Mouse (Mus musculus): Measurements from ENCODE around the gene Galnt17. TPM values are rescaled to one million over a fixed set of nuclear protein-coding genes. Genes with fewer than 3 reads are reported as not detected.

The Galnt17 gene
- polyA plus RNA-seq, 1 experiment from 2014 or later, result 1.1 TPM

DNA sequence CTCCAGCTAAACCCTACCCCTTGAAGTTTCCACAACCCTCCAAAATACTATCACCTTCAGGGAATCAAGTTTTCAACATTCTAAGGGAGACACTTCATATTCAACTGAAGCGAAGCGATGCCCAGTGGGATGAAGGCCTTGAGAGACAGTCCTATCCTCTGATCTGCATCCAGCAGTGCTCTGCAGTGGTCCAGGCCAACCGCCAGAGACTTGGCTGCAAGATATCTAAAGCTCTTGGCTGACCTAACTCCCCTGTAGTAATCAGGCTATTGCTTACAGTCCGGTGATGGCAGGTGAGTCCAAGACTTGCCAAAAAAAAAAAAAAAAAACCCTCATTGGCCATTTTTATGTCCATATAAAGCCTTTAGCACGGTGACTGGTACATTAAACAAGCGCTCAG is 21.2 kb downstream of the Galnt17 start:
- no peaks in the 10 kb centered on the region for H3K9me3 ChIP-seq
- no peaks in the 10 kb centered on the region for H3K4me1 ChIP-seq
- no peak overlapping the region for H3K9ac ChIP-seq
- H3K27ac ChIP-seq, result no peak overlapping the region
- H3K36me3 ChIP-seq, result no peaks in the 10 kb centered on the region
- H3K4me2 ChIP-seq, result no peak overlapping the region
- 81% methylated on average over 6 of the region's 6 CpGs for WGBS
- H3K4me3 ChIP-seq, result no peak overlapping the region
- ATAC-seq (ENCODE audit: borderline replicate concordance, extremely low read depth, low FRiP score, low TSS enrichment), result no peak
- no peaks in the 10 kb centered on the region for H3K27me3 ChIP-seq

DNA sequence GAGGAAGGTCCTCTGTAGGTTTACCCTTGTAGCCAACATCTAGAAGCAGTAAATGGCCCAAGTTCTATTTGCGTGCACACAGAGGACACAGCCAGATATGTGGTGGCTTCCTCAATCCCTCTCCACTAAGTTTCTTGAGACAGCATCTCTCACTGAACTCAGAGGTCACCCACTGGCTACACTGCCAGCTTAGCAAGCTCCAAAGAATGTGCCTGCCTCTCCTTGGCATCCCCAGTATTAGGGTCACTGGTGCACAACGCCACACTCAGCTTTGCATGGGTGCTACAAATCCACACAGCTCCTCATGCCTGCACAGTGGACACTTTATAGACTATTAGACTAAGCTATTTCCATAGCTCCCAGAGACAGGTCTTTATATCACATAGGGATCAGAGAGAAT is 21.6 kb downstream of the Galnt17 start:
- no peaks in the 10 kb centered on the region for H3K36me3 ChIP-seq
- no peak for ATAC-seq (ENCODE audit: borderline replicate concordance, extremely low read depth, low FRiP score, low TSS enrichment)
- no peaks in the 10 kb centered on the region for H3K27me3 ChIP-seq
- H3K27ac ChIP-seq, result no peak overlapping the region
- H3K4me2 ChIP-seq, result no peak overlapping the region
- H3K4me3 ChIP-seq, result no peak overlapping the region
- no peak overlapping the region for H3K9ac ChIP-seq
- no peaks in the 10 kb centered on the region for H3K9me3 ChIP-seq
- H3K4me1 ChIP-seq, result no peaks in the 10 kb centered on the region
- 89% methylated on average over 2 of the region's 2 CpGs for WGBS

DNA sequence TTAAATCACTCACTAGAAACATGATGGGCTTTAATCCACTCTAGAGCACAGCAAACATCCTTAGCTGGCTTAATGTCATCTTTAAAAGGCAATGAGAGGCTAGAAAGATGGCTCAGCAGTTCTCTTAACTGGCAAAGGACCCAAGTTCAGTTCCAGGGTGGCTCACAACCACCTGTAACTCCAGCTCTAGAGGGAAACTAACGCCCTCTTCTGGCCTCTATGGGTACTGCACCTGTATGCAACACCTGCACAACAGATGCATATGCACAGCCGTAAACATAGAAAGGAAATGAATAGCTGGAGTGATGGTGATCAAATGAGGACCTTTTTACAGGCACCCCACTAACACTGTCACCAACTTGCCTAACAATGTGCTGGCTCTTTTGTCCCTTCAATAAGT is 27.9 kb downstream of the Galnt17 start:
- no peaks in the 10 kb centered on the region for H3K36me3 ChIP-seq
- 47% methylated on average over 2 of the region's 2 CpGs for WGBS

DNA sequence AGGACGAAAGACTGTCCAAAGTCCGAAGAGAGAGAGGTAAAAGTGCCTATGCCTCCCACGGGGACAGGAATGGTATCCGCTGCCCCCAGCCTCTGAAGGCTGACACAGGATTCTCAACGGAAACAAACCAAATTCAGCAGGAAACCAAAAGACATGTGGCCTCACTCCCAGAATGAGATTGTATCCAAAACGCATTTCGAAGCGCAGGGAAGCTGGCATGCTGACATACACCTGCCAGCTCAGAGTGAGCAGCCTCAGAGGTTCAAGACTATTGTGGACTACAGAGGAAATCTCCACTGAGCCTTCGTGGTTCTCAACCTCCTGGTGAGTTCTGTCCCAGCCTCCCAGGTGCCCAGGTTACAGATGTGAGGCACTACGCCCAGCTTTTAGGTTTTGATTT is 29.0 kb downstream of the Galnt17 start:
- no peak for ATAC-seq (ENCODE audit: borderline replicate concordance, extremely low read depth, low FRiP score, low TSS enrichment)
- H3K36me3 ChIP-seq, result no peaks in the 10 kb centered on the region
- H3K27me3 ChIP-seq, result no peaks in the 10 kb centered on the region
- H3K4me2 ChIP-seq, result no peak overlapping the region
- no peaks in the 10 kb centered on the region for H3K4me1 ChIP-seq
- H3K9me3 ChIP-seq, result no peaks in the 10 kb centered on the region
- no peak overlapping the region for H3K27ac ChIP-seq
- 79% methylated on average over 10 of the region's 10 CpGs for WGBS
- H3K4me3 ChIP-seq, result no peak overlapping the region
- no peak overlapping the region for H3K9ac ChIP-seq

More for the DNA sequence above, 27.9 kb downstream of the Galnt17 start:
- Histone ChIP-seq H3K27me3 (no peaks in the 10 kb centered on the region), H3K27ac (no peak overlapping the region), H3K9me3 (no peaks in the 10 kb centered on the region), H3K4me3 (no peak overlapping the region), H3K9ac (no peak overlapping the region), H3K4me1 (no peaks in the 10 kb centered on the region), H3K4me2 (no peak overlapping the region)
- ATAC-seq (ENCODE audit: borderline replicate concordance, extremely low read depth, low FRiP score, low TSS enrichment), result no peak

DNA sequence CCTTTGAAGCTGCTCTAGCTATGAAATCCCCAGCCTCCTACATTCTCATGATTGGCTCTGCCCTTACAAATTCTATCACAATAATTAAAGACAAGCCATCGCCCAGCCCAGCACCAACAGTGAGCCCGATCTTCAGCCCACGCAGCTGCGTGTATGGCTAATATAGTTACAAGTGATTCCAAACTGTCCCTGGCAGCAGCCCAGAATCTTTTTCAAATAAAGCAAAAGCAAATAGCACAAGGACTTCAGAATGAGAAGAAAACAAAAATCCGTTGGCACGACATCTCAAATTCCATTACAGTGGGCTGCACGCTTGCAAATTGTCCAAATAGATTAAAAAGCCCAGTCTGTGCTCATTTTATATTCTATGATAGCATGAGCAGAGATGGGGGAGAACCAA is 31.1 kb downstream of the Galnt17 start:
- Histone ChIP-seq H3K4me1 (no peaks in the 10 kb centered on the region), H3K4me3 (no peak overlapping the region), H3K27ac (no peak overlapping the region), H3K27me3 (no peaks in the 10 kb centered on the region), H3K4me2 (no peak overlapping the region), H3K9ac (no peak overlapping the region), H3K9me3 (no peaks in the 10 kb centered on the region), H3K36me3 (no peaks in the 10 kb centered on the region)
- WGBS, result 27% methylated on average over 7 of the region's 7 CpGs
- ATAC-seq (ENCODE audit: borderline replicate concordance, extremely low read depth, low FRiP score, low TSS enrichment), result 0 out of 2 replicates have a peak, but pooled peaks have one; percentile 49

DNA sequence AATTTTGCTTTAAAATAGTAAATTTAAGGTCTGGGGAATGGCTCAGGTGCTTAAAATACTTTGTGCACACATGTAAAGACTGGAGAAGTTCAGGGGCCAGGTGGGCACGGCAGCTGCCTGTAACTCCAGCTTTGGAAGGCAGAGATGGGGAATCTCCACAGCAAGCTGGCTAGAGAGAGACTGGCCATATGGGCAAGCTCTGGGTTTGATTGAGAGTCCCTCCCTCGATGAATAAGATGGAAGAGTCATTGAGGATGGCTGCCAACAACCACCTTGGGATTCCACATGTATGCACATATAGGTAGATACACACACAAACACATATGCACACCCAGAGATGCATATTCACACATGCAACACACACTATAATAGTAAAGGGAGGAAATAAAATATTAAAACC is 42.0 kb downstream of the Galnt17 start:
- Histone ChIP-seq H3K4me3 (no peak overlapping the region), H3K27me3 (no peaks in the 10 kb centered on the region), H3K4me2 (no peak overlapping the region), H3K4me1 (no peaks in the 10 kb centered on the region), H3K9ac (no peak overlapping the region), H3K36me3 (no peaks in the 10 kb centered on the region), H3K27ac (no peak overlapping the region), H3K9me3 (no peaks in the 10 kb centered on the region)
- ATAC-seq (ENCODE audit: borderline replicate concordance, extremely low read depth, low FRiP score, low TSS enrichment), result no peak
- 75% methylated on average over 2 of the region's 2 CpGs for WGBS

DNA sequence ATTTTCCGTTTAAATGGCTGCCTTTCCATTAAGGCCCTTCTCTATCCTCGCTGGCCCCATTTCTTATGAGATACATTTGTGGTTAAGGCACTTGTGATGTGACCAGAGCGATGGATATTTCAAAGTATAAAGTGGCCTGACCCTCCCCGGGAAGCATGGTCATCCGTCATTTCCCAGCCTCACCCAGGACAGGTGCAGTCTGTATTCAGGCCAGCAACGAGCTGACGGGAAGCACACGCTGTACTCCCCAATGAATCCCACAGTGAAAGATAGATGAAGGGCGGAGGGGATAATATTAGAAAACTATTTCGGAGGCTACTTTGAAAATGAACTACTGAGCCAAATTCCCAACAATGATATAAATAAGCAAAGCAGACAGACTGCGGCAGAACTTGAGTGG is 44.2 kb downstream of the Galnt17 start:
- no peak overlapping the region for H3K9ac ChIP-seq
- H3K4me3 ChIP-seq, result no peak overlapping the region
- WGBS, result 62% methylated on average over 11 of the region's 11 CpGs
- H3K4me2 ChIP-seq, result no peak overlapping the region
- H3K27ac ChIP-seq, result no peak overlapping the region
- H3K9me3 ChIP-seq, result no peaks in the 10 kb centered on the region
- no peaks in the 10 kb centered on the region for H3K27me3 ChIP-seq
- no peaks in the 10 kb centered on the region for H3K36me3 ChIP-seq
- ATAC-seq (ENCODE audit: borderline replicate concordance, extremely low read depth, low FRiP score, low TSS enrichment), result no peak
- no peaks in the 10 kb centered on the region for H3K4me1 ChIP-seq

DNA sequence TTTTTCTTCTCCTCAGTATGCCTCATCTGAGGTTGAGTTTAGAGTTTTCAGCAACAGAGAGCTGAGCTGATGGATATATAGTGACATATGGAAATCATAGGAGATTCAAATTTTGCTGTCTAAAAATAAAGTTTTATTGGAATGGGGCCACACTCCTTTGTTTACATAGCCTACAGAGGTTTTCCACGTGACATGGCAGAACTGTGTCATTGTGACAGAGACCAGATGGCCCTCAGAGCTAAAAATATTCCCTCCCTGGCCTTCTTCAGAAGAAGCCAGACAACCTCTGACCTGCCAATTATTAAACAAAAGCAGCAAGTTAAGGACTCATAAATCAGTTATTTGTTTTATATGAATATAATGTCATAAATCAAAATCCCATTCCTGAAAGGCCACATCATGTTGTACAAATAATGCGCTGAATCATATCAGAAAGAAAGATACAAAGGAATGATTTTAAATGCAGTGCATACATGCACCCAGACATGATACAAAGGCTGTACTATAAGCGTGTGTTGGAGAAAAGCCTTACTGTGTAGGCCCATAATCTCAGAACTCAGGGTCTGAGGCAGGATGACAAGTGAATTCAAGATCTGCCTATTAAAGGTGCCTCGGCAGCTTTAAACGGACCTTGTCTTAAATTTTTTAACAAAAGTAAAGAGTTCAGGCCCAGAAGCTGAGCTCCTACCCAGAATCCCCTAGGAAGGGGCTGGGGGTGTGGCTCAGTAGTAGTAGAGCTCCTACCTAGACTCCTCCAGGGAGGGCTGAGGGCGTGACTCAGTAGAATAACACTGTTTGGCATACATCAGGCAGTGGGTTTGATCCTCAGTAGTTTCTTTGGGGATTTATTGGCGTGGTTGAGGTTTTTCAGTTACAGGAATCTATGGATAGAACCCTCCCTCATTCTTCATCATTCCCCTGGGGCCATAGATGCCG is 57.3 kb downstream of the Galnt17 start:
- H3K27ac ChIP-seq, result peak overlapping the region; percentile 61
- H3K27me3 ChIP-seq, result no peaks in the 10 kb centered on the region
- H3K9ac ChIP-seq, result no peak overlapping the region
- no peaks in the 10 kb centered on the region for H3K9me3 ChIP-seq
- H3K4me2 ChIP-seq, result no peak overlapping the region
- no peaks in the 10 kb centered on the region for H3K36me3 ChIP-seq
- WGBS, result 62% methylated on average over 8 of the region's 8 CpGs
- H3K4me1 ChIP-seq, result peaks cover 20% of the 10 kb centered on the region
- ATAC-seq (ENCODE audit: borderline replicate concordance, extremely low read depth, low FRiP score, low TSS enrichment), result peak; percentile 93; the same call in 1 of the 2 replicates
- H3K4me3 ChIP-seq, result no peak overlapping the region

DNA sequence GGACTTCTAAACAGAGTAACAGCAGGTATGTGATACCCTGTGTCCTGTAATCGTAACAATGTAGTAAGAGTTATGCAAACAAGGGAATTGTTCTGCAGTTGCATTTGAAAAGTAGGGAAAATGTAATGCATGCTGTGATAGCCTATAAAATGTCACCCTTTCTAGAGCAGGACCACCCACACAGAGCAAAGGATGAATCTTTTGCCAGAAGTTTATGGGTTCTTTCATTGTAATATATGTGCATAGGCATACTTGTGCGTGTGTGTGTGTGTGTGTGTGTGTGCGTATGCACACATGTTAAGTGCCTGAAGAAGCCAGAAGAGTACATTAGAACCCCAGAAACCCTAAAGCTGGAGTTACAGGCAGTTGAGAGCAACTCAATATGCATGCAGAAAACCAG is 59.9 kb downstream of the Galnt17 start:
- H3K27ac ChIP-seq, result no peak overlapping the region
- no peaks in the 10 kb centered on the region for H3K9me3 ChIP-seq
- no peaks in the 10 kb centered on the region for H3K27me3 ChIP-seq
- no peak overlapping the region for H3K4me2 ChIP-seq
- no peak for ATAC-seq (ENCODE audit: borderline replicate concordance, extremely low read depth, low FRiP score, low TSS enrichment)
- H3K4me3 ChIP-seq, result no peak overlapping the region
- H3K36me3 ChIP-seq, result no peaks in the 10 kb centered on the region
- 53% methylated on average over 3 of the region's 3 CpGs for WGBS
- no peak overlapping the region for H3K9ac ChIP-seq
- peaks cover 20% of the 10 kb centered on the region for H3K4me1 ChIP-seq

DNA sequence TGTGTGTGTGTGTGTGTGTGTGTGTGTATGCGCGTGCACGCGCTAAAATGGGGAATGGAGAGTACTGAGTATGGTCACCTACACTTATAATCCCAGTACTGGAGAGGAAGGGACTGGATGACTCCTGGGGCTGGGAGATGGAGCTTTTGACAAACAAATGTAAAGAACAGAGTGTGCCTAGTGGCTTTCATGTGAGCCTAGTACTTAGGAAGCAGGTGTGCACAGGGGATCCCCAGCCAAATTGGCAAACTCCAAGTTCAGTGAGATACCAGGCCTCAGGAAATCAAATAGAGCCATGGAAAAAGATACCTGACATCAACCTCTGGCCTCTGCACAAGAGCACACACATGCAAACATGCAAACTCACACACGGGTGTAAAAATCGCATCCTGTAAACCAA is 61.7 kb downstream of the Galnt17 start:
- no peaks in the 10 kb centered on the region for H3K36me3 ChIP-seq

DNA sequence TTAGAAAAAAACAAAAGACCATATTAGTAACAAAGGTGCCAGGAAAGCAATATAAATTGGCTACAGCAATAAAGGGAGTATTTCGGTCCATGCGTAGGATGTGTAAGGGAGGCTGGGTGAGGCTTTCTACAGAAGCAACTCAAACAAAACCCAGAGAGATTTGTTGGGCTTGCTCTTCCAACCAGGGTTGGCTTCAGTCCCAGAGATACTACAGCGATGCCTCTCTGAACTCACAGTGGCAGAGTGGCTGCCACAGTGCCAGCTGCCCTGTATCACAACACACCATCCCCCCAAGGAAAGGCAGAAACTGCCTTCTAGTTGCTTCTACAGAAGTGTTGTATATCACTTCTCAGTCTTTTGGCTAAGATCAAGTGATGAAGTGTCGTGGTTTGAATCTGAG is 66.6 kb downstream of the Galnt17 start:
- Histone ChIP-seq H3K27me3 (no peaks in the 10 kb centered on the region), H3K9me3 (no peaks in the 10 kb centered on the region), H3K4me1 (0 out of 2 replicates have a peak, but pooled peaks cover 3% of the 10 kb centered on the region), H3K27ac (0 out of 2 replicates have a peak overlapping the region, but pooled peaks have one; percentile 5), H3K36me3 (no peaks in the 10 kb centered on the region), H3K4me2 (no peak overlapping the region), H3K9ac (no peak overlapping the region), H3K4me3 (no peak overlapping the region)
- 42% methylated on average over 4 of the region's 4 CpGs for whole genome bisulfite sequencing
- peak; percentile 90; the same call in 1 of the 2 replicates for ATAC-seq (ENCODE audit: borderline replicate concordance, extremely low read depth, low FRiP score, low TSS enrichment)

More for the DNA sequence above, 61.7 kb downstream of the Galnt17 start:
- Histone ChIP-seq H3K27me3 (no peaks in the 10 kb centered on the region), H3K27ac (no peak overlapping the region), H3K4me2 (no peak overlapping the region), H3K4me1 (peaks cover 22% of the 10 kb centered on the region), H3K9ac (no peak overlapping the region), H3K9me3 (no peaks in the 10 kb centered on the region), H3K4me3 (no peak overlapping the region)
- WGBS, result 95% methylated on average over 6 of the region's 6 CpGs
- ATAC-seq (ENCODE audit: borderline replicate concordance, extremely low read depth, low FRiP score, low TSS enrichment), result no peak

DNA sequence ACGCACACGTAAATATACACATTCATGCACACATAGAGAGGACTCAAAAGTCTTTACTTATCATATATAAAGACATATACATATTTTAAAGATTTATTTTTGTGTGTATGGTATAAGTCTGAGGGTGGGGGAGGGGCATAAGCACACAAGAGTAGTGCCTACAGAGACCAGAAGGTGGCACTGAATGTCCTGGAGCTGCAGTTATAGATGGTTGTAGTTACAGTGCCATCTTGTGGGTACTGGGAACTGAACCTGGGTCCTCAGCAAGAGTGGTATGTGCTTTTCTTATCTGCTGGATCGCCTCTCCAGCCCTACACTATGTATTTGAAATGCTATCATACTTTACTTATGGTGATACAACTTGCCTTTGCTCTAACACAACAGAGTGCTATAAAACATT is 68.5 kb downstream of the Galnt17 start:
- Histone ChIP-seq H3K27me3 (no peaks in the 10 kb centered on the region), H3K9me3 (no peaks in the 10 kb centered on the region), H3K36me3 (no peaks in the 10 kb centered on the region), H3K4me3 (no peak overlapping the region), H3K27ac (no peak overlapping the region), H3K4me2 (no peak overlapping the region), H3K9ac (no peak overlapping the region), H3K4me1 (0 out of 2 replicates have a peak, but pooled peaks cover 3% of the 10 kb centered on the region)
- 88% methylated on average over 3 of the region's 3 CpGs for WGBS
- ATAC-seq (ENCODE audit: borderline replicate concordance, extremely low read depth, low FRiP score, low TSS enrichment), result no peak
